Mouse (Mus musculus) CH12.LX (cell line): ENCODE data around the gene Clic4. TPM values are rescaled to one million over a fixed set of nuclear protein-coding genes. Genes with fewer than 3 reads are reported as not detected.

Source experiments
- DNase-seq: peaks from one replicate; pipeline ENCODE4 v3.0.0-alpha.2; 2013; ENCODE audit errors: extremely low read depth
- H3K27ac ChIP-seq: 2 replicates; pipeline ENCODE4 v1.5.1; 2012; ENCODE audit warnings: low read depth, mild to moderate bottlenecking, control low read depth, moderate library complexity; ENCODE audit not compliant: insufficient read depth
- H3K27me3 ChIP-seq: replicated peaks from 2 replicates; pipeline ENCODE3; 2012; ENCODE audit warnings: inconsistent platforms
- H3K36me3 ChIP-seq, 2 experiments: replicated peaks in 1 of 2; 2 replicates each; pipeline versions ENCODE3 to v1.6.1; 2012; ENCODE audit warnings: inconsistent platforms in 1 of 2, low read length in 1 of 2, mild to moderate bottlenecking in 1 of 2, mixed read lengths in 1 of 2, moderate library complexity in 1 of 2; ENCODE audit not compliant: control insufficient read depth in 1 of 2, insufficient read depth in 1 of 2
- H3K4me1 ChIP-seq, 2 experiments: 2 replicates each; pipeline ENCODE4 v1.6.1; 2012; ENCODE audit warnings: inconsistent platforms in 1 of 2, moderate library complexity in 1 of 2; ENCODE audit not compliant: insufficient read depth in 2 of 2, control insufficient read depth in 1 of 2
- H3K4me2 ChIP-seq: 2 replicates; pipeline ENCODE4 v1.6.1; 2012; ENCODE audit warnings: low read depth, mild to moderate bottlenecking, control low read depth; ENCODE audit not compliant: poor library complexity, insufficient read depth, severe bottlenecking
- H3K4me3 ChIP-seq, 3 experiments: fragments of 150-350 bp in 1 of 3; sonication (generic) in 1 of 3; replicated peaks in 1 of 3; 2 replicates each; pipeline versions ENCODE3 to v1.5.1; 2011 to 2012; ENCODE audit warnings: low read depth in 2 of 3, low read length in 2 of 3, mild to moderate bottlenecking in 2 of 3, moderate library complexity in 2 of 3, control low read depth in 1 of 3, improper control_type of control experiment in 1 of 3, inconsistent platforms in 1 of 3, mixed read lengths in 1 of 3; ENCODE audit not compliant: poor library complexity in 1 of 3
- H3K79me2 ChIP-seq: replicated peaks from 2 replicates; pipeline ENCODE4 v1.6.1; 2012; ENCODE audit warnings: mild to moderate bottlenecking, moderate library complexity; ENCODE audit not compliant: control insufficient read depth, poor library complexity, insufficient read depth, severe bottlenecking; ENCODE audit errors: extremely low read depth
- H3K9ac ChIP-seq: 2 replicates; pipeline ENCODE4 v1.6.1; 2012; ENCODE audit warnings: low read depth, mild to moderate bottlenecking, control low read depth, moderate library complexity; ENCODE audit not compliant: insufficient read depth
- H3K9me3 ChIP-seq: replicated peaks from 2 replicates; pipeline ENCODE3; 2012; ENCODE audit warnings: low read length, inconsistent platforms, mixed read lengths
- BHLHE40 ChIP-seq: IDR thresholded peaks from 2 replicates; pipeline ENCODE4 v1.6.1; 2011; ENCODE audit warnings: mild to moderate bottlenecking, low read depth, low read length, improper control_type of control experiment
- CHD1 ChIP-seq: IDR thresholded peaks from 2 replicates; pipeline ENCODE4 v1.6.1; 2012; ENCODE audit warnings: low read depth, low read length, improper control_type of control experiment, inconsistent platforms
- CHD2 ChIP-seq: IDR thresholded peaks from 2 replicates; pipeline ENCODE4 v1.6.1; 2011; ENCODE audit warnings: low read length, improper control_type of control experiment
- CTCF ChIP-seq, 2 experiments: IDR thresholded peaks in 1 of 2; conservative IDR thresholded peaks in 1 of 2; 2 replicates each; pipeline ENCODE4 v1.5.1; 2011 to 2012; ENCODE audit warnings: low read depth in 2 of 2, low read length in 2 of 2, improper control_type of control experiment in 1 of 2, inconsistent platforms in 1 of 2, mild to moderate bottlenecking in 1 of 2, moderate library complexity in 1 of 2
- ELF1 ChIP-seq: IDR thresholded peaks from 2 replicates; pipeline ENCODE4 v1.6.1; 2014; ENCODE audit warnings: low read depth, mild to moderate bottlenecking, inconsistent platforms, low read length, improper control_type of control experiment
- EP300 ChIP-seq: IDR thresholded peaks from 2 replicates; pipeline ENCODE4 v1.6.1; 2011; ENCODE audit warnings: low read length, improper control_type of control experiment
- IRF4 ChIP-seq: IDR thresholded peaks from 2 replicates; pipeline ENCODE4 v1.6.1; 2014; ENCODE audit warnings: low read depth, mild to moderate bottlenecking, inconsistent platforms, low read length, improper control_type of control experiment
- JUN ChIP-seq: IDR thresholded peaks from 2 replicates; pipeline ENCODE4 v1.6.1; 2011; ENCODE audit warnings: low read depth, mild to moderate bottlenecking, low read length, improper control_type of control experiment, moderate library complexity; ENCODE audit not compliant: insufficient read depth
- MAFK ChIP-seq: IDR thresholded peaks from 2 replicates; pipeline ENCODE4 v1.6.1; 2011; ENCODE audit warnings: low read length, improper control_type of control experiment; ENCODE audit not compliant: insufficient replicate concordance
- MAZ ChIP-seq: IDR thresholded peaks from 2 replicates; pipeline ENCODE4 v1.6.1; 2012; ENCODE audit warnings: low read depth, mild to moderate bottlenecking, inconsistent platforms, low read length, improper control_type of control experiment, moderate library complexity
- MEF2A ChIP-seq: IDR thresholded peaks from 2 replicates; pipeline ENCODE4 v1.6.1; 2014; ENCODE audit warnings: low read depth, mild to moderate bottlenecking, inconsistent platforms, low read length, improper control_type of control experiment, borderline replicate concordance
- MXI1 ChIP-seq: IDR thresholded peaks from 2 replicates; pipeline ENCODE4 v1.6.1; 2011; ENCODE audit warnings: mild to moderate bottlenecking, low read depth, low read length, improper control_type of control experiment
- MYC ChIP-seq: IDR thresholded peaks from 2 replicates; pipeline ENCODE4 v1.6.1; 2011; ENCODE audit warnings: low read depth, mild to moderate bottlenecking, improper control_type of control experiment, low read length
- NELFE ChIP-seq: IDR thresholded peaks from 2 replicates; pipeline ENCODE4 v1.6.1; 2011; ENCODE audit warnings: low read depth, low read length, improper control_type of control experiment
- NRF1 ChIP-seq: IDR thresholded peaks from 2 replicates; pipeline ENCODE4 v1.6.1; 2014; ENCODE audit warnings: low read depth, mild to moderate bottlenecking, inconsistent platforms, low read length, improper control_type of control experiment, moderate library complexity
- PAX5 ChIP-seq: IDR thresholded peaks from 2 replicates; pipeline ENCODE4 v1.6.1; 2012; ENCODE audit warnings: low read length, inconsistent platforms, mixed read lengths
- POLR2AphosphoS2 ChIP-seq: IDR thresholded peaks from 2 replicates; pipeline ENCODE4 v1.6.1; 2011; ENCODE audit warnings: low read depth, low read length, improper control_type of control experiment
- RAD21 ChIP-seq: IDR thresholded peaks from 2 replicates; pipeline ENCODE4 v1.6.1; 2011; ENCODE audit warnings: low read depth, mild to moderate bottlenecking, low read length, improper control_type of control experiment, moderate library complexity
- SMC3 ChIP-seq: IDR thresholded peaks from 2 replicates; pipeline ENCODE4 v1.6.1; 2011; ENCODE audit warnings: low read depth, low read length, improper control_type of control experiment
- TBP ChIP-seq: conservative IDR thresholded peaks from 2 replicates; pipeline ENCODE4 v1.6.1; 2011; ENCODE audit warnings: low read depth, low read length, improper control_type of control experiment
- TCF12 ChIP-seq: IDR thresholded peaks from 2 replicates; pipeline ENCODE4 v1.6.1; 2014; ENCODE audit warnings: low read depth, mild to moderate bottlenecking, inconsistent platforms, low read length, improper control_type of control experiment
- USF1 ChIP-seq: IDR thresholded peaks from 2 replicates; pipeline ENCODE4 v1.6.1; 2014; ENCODE audit warnings: low read depth, mild to moderate bottlenecking, inconsistent platforms, low read length, improper control_type of control experiment
- ZC3H11A ChIP-seq: IDR thresholded peaks from 2 replicates; pipeline ENCODE4 v1.6.1; 2012; ENCODE audit warnings: low read depth, mild to moderate bottlenecking, inconsistent platforms, low read length, improper control_type of control experiment
- ZKSCAN1 ChIP-seq: IDR thresholded peaks from 2 replicates; pipeline ENCODE4 v1.6.1; 2012; ENCODE audit warnings: low read depth, inconsistent platforms, low read length, improper control_type of control experiment, borderline replicate concordance
- ZMIZ1 ChIP-seq: IDR thresholded peaks from 2 replicates; pipeline ENCODE4 v1.6.1; 2012; ENCODE audit warnings: low read depth, mild to moderate bottlenecking, inconsistent platforms, low read length, improper control_type of control experiment
- ZNF384 ChIP-seq: IDR thresholded peaks from 2 replicates; pipeline ENCODE4 v1.6.1; 2012; ENCODE audit warnings: low read depth, low read length, improper control_type of control experiment, inconsistent platforms
- dilution Hi-C: fragments of 300-500 bp; cut with MboI; formaldehyde crosslinking; loops from 2 replicates; pipeline ENCODE4 v1.14.3; 2020; ENCODE audit warnings: low sequenced_read_pairs; ENCODE audit not compliant: extremely low pct_unique_long_range_greater_than_20kb, extremely low pct_ligation_motif_present
- in situ Hi-C: fragments of 300-500 bp; cut with MboI; formaldehyde crosslinking; loops from 3 replicates; pipeline ENCODE4 v1.14.3; 2019; ENCODE audit warnings: low sequenced_read_pairs, low pct_ligation_motif_present, low pct_unique_long_range_greater_than_20kb, mixed read lengths
- polyA plus RNA-seq: library from polyadenylated mRNA; unstranded; fragments of >175 nt; gene quantifications from 2 replicates; pipeline ENCODE4 v1.2.1, GENCODE M21; 2012; ENCODE audit warnings: low read depth; ENCODE audit not compliant: insufficient read length
- total RNA-seq, 2 experiments: library from RNA; depleted of rRNA; stranded (reverse); fragments of 300-350 nt in 1 of 2; fragments of >200 nt in 1 of 2; gene quantifications; 2 replicates each; pipeline ENCODE4 v1.2.3; 2012 to 2014

The Clic4 gene
- total and polyA plus RNA-seq, 3 experiments: 154 to 214 (median 199) TPM

GRCm38 (mm10) chr4:135181819-135182218, 90.8 kb downstream of the Clic4 start (continued):
- TF ChIP-seq MYC (no peak), IRF4 (no peak; the same call in none of the 2 replicates), BHLHE40 (peak; percentile 43), ZC3H11A (no peak), SMC3 (no peak), EP300 (peak; percentile 82), MAZ (peak; percentile 60; the same call in 1 of the 2 replicates), NRF1 (no peak), PAX5 (no peak), JUN (peak; percentile 69; the same call in 1 of the 2 replicates), CHD1 (no peak), MXI1 (no peak), CTCF (conservative IDR thresholded peaks at IDR 0.05 in 1 of 2, IDR thresholded peaks at IDR 0.05 in 1 of 2; ENCODE audit: low read depth in 2 of 2, low read length in 2 of 2) (no peak), NELFE (no peak)
- TF ChIP-seq, all 38 proteins: peak for 9

DNA sequence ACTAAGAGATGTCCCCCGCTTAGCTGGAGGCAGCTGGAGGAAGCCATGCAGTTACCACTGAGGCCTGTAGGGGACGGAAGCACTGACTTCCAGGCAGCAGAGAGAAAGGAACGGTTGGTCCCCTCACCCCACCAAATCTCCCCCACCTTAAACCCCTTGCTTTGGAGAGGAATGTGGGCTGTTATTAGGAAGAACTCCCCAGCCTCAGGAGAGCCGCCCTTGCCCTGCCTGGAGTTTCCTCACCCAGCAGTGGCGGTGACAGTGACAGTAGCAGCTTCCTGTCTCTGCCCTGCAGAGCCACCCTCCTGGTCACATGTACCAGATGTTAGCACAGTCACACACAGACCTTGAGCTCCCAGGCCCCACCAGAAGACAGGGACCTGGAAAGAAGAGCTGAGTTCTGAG, 93.5 kb downstream of the Clic4 start:
- TF ChIP-seq USF1 (peak; percentile 32; the same call in 1 of the 2 replicates), TCF12 (0 out of 2 replicates have a peak, but pooled peaks have one; percentile 4), EP300 (no peak), CTCF (conservative IDR thresholded peaks at IDR 0.05 in 1 of 2, IDR thresholded peaks at IDR 0.05 in 1 of 2; ENCODE audit: low read depth in 2 of 2, low read length in 2 of 2) (peak; percentile 16 to 33; a peak in 3 of 4 replicates), ELF1 (peak; percentile 54), PAX5 (no peak), BHLHE40 (peak; percentile 33; the same call in 1 of the 2 replicates)
- in situ Hi-C loops (no loop called here), dilution Hi-C loops (no loop called here)
- no peaks in the 10 kb centered on the region for H3K79me2 ChIP-seq
- DNase-seq: no peak
- H3K36me3 ChIP-seq: peaks cover 23 to 34% of the 10 kb centered on the region in 2 experiments
- H3K27me3 ChIP-seq: no peaks in the 10 kb centered on the region
- H3K4me2 ChIP-seq: no peak overlapping the region
- no peaks in the 10 kb centered on the region for H3K9me3 ChIP-seq
- H3K9ac ChIP-seq: no peak overlapping the region; the same call in 1 of the 2 replicates
- H3K4me3 ChIP-seq: no peak overlapping the region
- H3K4me1 ChIP-seq: peaks cover 24 to 69% of the 10 kb centered on the region in 2 experiments
- H3K27ac ChIP-seq: peak overlapping the region; percentile 49; the same call in 1 of the 2 replicates

DNA sequence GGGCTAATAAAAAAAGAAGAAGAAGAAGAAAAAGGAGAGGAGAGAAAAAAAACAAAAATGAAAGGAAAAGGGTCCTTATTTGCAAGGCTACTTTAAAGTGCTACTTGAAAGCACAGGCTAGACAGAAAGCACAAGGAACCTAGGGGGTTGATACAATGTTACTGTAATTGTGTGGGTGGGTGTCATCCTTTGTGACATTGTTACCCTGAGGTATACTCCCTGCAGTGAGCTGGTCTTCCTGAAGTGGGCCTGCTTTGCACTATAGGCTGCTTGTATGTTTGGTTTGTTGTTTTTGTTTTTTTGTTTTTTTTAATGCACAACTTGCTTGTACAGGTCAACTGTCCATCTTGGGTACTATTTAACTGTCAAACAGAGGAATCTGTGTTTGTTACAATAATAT, 95.0 kb downstream of the Clic4 start:
- Histone ChIP-seq H3K9me3 (no peaks in the 10 kb centered on the region), H3K4me1 (peaks cover 24 to 67% of the 10 kb centered on the region in 2 experiments), H3K4me3 (no peak overlapping the region), H3K27ac (0 out of 2 replicates have a peak overlapping the region, but pooled peaks have one; percentile 35), H3K27me3 (no peaks in the 10 kb centered on the region), H3K4me2 (no peak overlapping the region), H3K36me3 (peaks cover 38 to 49% of the 10 kb centered on the region in 2 experiments), H3K9ac (no peak overlapping the region), H3K79me2 (no peaks in the 10 kb centered on the region)
- in situ Hi-C loops: no loop called here
- dilution Hi-C loops: no loop called here
- DNase-seq: no peak
- TF ChIP-seq ZNF384 (peak; percentile 16; the same call in 1 of the 2 replicates), ZKSCAN1 (no peak), PAX5 (no peak), CHD2 (peak; percentile 38), MAFK (no peak), TBP (no peak), POLR2AphosphoS2 (peak; percentile 95), MEF2A (no peak), USF1 (no peak), RAD21 (no peak), ZMIZ1 (peak; percentile 65; the same call in 1 of the 2 replicates)
